Mouse (Mus musculus) E14TG2a.4 (cell line): ENCODE results near the gene Zfp784.

Experiments
- CTCF ChIP-seq: conservative IDR thresholded peaks from 2 replicates; pipeline ENCODE4 v1.5.1; 2014; ENCODE audit warnings: low read length
- NANOG ChIP-seq: IDR thresholded peaks from 2 replicates; pipeline ENCODE4 v1.6.1; 2014; ENCODE audit warnings: borderline replicate concordance, low read length, mixed read lengths

DNA sequence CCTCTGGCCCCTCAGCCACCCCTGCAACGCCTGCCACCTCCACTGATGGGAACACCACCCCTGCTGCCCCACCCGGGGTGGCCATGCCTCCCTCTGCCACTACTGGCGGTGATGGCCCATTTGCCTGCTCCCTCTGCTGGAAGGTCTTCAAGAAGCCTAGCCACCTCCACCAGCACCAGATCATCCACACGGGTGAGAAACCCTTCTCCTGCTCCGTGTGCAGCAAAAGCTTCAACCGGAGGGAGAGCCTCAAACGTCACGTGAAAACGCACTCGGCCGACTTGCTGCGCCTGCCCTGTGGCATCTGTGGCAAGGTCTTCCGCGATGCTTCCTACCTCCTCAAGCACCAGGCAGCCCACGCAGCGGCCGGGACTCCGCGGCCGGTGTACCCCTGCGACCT, 8.3 kb downstream of the Zfp784 start:
- TF ChIP-seq NANOG, result no peak
- TF ChIP-seq CTCF, result no peak; the same call in 1 of the 2 replicates
